Mouse (Mus musculus) testis, adult 2 months (tissue): ENCODE results near the gene Rerg.

Source experiments
- CTCF ChIP-seq: fragments of 200-500 bp; IDR thresholded peaks from 2 replicates; pipeline ENCODE4 v1.5.1; 2012; ENCODE audit warnings: low read depth, mild to moderate bottlenecking, inconsistent platforms, low read length, moderate library complexity; ENCODE audit not compliant: control insufficient read depth, insufficient read depth, insufficient replicate concordance
- POLR2A ChIP-seq: fragments of 200-500 bp; IDR thresholded peaks from 2 replicates; pipeline ENCODE4 v1.6.1; 2012; ENCODE audit warnings: low read depth, mild to moderate bottlenecking, inconsistent platforms, low read length, moderate library complexity; ENCODE audit not compliant: control insufficient read depth

DNA sequence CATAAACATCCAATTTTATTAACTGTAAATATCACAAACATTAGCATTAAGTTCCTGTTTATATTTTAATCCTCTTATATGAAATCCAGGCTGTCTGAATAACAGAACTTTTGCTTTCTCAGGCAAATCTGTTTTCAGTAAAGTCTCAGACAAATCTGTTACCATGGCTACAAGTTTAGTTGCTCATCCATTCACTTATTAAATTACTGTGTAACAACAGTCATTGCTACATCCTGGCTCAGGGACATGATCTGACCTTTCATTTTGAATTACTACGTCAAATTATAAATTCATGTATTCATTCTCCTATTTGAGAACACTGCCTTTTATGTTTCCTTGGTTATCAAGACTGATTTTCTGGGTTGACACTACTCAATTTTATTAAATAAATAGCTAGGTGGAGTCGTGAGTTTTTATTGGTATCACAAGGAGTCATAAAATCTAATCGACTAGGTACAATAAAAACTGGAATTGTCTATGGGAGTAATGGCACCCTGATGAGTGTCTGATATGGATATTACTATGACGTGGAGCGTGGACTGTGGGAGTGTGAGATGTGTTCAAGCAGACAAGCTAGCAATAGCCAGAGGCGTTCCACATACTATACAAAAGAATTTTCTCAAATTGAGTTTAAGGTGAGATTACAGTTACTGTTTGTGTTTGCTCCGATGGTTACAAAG lies 140.2 kb downstream of the Rerg start:
- no peak for TF ChIP-seq CTCF
- no peak for TF ChIP-seq POLR2A
